Mouse (Mus musculus) E14TG2a.4 (cell line): ENCODE results near the gene Slc25a33.
A peak's percentile ranks its signal among the peaks of the same experiment; 100 is the strongest.

Source experiments
- CTCF ChIP-seq: conservative IDR thresholded peaks from 2 replicates; pipeline ENCODE4 v1.5.1; 2014; ENCODE audit warnings: low read length
- NANOG ChIP-seq: IDR thresholded peaks from 2 replicates; pipeline ENCODE4 v1.6.1; 2014; ENCODE audit warnings: borderline replicate concordance, low read length, mixed read lengths
- POU5F1 ChIP-seq: IDR thresholded peaks from 2 replicates; pipeline ENCODE4 v1.6.1; 2014; ENCODE audit warnings: low read length, borderline replicate concordance

DNA sequence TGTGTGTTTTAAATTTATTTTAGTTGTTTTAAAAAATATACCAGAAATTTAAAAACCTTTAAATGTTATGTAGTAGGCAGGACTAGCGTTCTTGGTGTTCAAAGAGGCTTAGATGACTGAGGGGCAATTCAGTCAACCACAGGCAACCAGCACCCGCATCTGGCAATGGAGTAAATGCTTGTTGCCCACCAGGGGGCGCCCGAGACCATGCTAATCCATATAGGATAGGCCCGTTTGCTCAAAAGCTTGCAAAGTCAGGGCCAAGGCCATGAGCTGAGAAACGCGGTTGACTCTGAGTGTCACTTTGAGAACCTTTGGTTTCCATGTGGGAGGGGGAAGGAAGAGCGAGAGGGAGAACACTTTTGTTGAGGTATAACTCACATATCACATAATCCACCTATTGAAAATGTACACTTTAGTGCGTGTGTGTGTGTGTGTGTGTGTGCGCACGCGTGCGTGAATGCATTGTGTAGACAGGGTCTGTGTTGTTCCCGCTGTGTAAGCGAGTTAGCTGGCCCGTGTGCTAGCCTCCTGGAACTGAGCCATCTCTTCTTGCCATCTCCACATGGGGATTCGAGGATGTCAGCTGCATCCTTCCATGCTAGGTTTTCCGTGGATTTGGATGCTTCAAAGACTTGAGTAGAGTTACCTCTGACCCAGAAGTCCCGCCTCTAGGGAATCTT lies 32.8 kb upstream of the Slc25a33 start:
- TF ChIP-seq CTCF (peak; percentile 74), NANOG (no peak), POU5F1 (no peak)
